Mouse (Mus musculus) layer of hippocampus, postnatal 36 days (tissue): ENCODE data around the gene Mrps6. TPM values are rescaled to one million over a fixed set of nuclear protein-coding genes. Genes with fewer than 3 reads are reported as not detected.
"Not testable (repeated sequence)": the region's sequence is repeated elsewhere in the genome, so short reads cannot be mapped to it uniquely, and the experiment has no call there.

ENCODE experiments used
- DNase-seq, 2 experiments: peaks; one replicate each; pipeline ENCODE4 v3.0.0; 2022
- total RNA-seq, 2 experiments: library from RNA; stranded (reverse); gene quantifications; 2 replicates each; pipeline ENCODE4 v1.2.3; 2021

Gene Mrps6
- total RNA-seq, 2 experiments from 2014 or later: 58.1 to 58.3 TPM

- no peak for DNase-seq
These were observed 6.7 kb downstream of the Mrps6 start for GRCm38 (mm10) chr16:92064801-92065200.

- DNase-seq: no peak
These were observed 12.3 kb downstream of the Mrps6 start for GRCm38 (mm10) chr16:92070338-92070737.

DNA sequence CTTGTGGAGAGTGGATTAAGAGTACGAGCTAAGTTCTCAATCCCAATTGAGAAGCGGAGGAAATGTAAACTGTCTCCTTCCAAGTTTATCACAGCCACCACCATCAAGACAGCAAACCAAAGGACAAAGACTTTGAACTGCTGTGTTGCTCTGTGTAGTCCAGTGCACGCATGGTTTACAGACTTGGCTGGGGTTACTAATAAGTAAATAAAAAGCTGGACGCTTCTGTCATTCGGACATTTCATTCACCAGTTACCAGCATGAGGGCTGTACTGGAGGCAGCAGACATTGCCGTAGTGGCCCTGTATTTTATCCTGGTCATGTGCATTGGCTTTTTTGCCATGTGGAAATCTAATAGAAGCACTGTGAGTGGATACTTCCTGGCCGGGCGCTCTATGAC is 18.7 kb downstream of the Mrps6 start:
- DNase-seq: no peak

DNA sequence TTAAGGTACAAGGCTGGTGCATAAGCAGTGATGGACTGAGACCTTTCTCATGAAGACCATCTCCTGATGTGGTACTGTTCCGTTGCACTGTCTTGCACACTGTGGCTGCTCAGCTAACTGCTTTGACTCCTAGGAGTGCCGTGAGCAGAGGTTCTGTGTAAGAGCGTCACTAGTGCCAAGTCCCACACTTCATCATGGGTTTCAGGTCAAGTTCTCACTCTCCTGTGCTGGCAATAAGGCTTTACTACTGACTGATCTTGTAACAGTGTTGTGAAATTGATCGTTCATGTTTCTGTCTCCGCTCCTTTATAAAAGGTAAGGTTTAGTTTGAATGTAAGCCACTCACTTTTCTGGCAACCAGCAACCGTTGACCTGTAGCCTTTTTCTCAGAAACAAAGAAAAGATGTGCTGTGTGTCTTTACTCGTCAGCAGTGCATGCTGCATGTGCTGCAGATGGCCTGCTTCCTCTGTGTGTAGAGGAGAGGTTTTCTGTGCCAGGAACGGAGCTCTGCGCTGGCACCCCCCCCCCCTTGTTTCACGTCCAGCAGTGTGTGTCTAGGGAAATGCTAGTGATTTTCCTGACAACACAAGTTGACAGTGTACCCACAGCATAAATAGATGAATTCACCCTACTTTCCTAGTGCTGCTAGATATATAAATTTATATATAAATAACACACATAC is 25.8 kb downstream of the Mrps6 start:
- no peak for DNase-seq

GRCm38 (mm10) chr16:92089225-92089624 is 31.2 kb downstream of the Mrps6 start:
- DNase-seq: no peak

DNA sequence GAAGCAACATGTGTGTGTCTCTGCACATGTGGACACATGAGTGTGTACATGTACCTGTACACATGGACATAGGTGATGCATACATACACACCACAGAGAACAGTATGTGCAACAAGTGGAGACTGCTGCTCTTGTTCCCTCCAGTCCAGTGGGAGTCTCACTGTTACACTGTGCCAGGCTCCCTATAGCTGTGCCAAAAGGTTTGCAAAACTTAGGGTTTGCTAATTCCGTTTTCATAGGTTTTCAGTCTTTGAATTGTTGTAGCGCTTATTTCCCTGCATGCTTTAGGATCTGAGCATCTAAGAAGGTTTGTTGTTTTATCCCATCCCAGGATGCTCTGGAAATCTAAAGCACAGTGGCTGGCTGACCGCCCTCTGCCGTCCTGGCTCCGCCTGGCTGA is 33.8 kb downstream of the Mrps6 start:
- no peak for DNase-seq

DNA sequence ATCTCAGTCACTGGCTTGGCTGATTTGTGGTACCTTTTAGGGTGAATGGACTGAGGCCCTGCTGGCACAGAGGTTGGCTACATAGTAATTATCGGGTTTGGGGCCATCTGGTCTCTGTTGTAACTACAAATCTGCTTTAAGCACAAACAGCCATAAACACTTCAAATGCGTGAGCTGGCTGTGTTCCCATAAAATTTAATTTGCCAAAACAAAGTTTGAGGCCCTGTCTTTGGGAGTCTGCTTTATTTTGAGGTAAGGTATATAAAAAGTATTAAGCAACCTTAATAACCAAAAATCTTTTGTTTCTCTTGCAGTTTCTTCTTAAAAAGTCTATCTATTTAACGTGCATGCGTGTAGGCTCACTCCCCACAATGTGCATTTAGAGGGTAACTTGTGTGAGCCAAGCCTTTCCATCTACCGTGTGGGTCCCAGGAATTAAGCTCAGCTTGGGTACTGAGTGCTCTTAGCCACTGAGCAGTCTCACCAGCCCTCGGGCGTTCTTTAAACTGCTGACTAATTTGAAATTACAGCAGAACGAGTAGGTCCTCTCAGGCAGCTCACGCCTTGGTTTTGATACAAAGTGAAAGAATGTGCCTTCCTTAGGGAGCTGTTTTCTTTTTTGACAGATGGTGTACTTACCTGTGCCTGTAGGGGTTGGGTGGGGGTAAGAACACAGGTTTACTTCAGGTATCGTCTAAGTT is 40.4 kb downstream of the Mrps6 start:
- DNase-seq: no peak

DNA sequence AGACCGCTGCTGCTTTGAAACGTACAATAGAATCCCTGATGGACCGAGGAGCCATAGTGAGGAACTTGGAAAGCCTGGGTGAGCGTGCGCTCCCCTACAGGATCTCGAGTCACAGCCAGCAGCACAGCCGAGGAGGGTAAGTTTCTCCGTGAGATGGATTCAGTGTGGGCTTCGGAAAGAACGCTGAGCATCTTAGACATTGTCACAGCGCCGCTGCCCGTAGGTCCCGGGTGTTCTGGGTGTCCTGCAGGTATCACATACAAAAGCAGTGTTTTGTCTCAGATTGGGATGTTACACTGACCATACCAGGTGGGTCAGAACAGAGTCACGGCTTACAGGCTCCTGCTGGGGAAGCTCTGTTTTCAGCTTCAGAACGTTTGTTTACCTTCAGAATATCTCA is 41.5 kb downstream of the Mrps6 start:
- DNase-seq: no peak

DNA sequence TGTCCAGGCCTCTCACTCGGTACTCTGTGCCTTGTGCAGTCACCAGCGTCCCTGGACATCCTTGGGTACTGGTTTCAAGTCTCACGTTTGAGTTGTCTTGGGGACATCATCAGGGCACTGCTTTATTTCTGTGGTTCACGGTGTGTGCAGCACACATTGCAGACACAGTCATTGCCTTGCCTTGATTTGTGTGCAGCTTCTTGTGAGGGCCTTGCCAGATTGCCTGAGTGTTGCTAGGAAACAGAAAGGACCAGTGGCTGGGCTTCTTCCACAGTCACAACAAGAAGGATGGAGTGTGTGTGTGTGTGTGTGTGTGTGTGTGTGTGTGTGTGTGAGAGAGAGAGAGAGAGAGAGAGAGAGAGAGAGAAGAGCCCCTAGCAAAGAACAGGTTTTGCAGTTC is 42.0 kb downstream of the Mrps6 start:
- DNase-seq: no peak

DNA sequence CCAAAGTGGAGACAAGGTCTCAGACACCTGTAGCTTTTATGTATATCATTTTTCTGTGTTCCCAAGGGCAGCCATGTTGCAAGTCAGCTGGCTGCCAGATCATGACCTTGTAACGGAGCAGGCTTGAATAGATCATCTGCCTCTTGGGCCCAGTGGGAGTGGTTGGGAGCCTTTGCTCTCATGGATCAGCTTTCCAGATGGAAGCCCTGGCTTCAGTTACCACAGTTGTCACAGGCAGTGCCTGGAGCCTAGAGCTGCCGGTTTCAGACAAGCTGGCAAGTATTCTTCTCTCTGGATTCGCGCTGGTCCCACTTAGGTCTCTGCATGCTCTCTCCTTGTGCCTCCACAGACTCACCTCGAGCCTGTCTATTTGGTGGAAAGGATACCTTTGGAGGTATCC is 44.0 kb downstream of the Mrps6 start:
- DNase-seq: no peak

- not testable (repeated sequence) for DNase-seq
These were observed 44.9 kb downstream of the Mrps6 start for GRCm38 (mm10) chr16:92102931-92103330.

DNA sequence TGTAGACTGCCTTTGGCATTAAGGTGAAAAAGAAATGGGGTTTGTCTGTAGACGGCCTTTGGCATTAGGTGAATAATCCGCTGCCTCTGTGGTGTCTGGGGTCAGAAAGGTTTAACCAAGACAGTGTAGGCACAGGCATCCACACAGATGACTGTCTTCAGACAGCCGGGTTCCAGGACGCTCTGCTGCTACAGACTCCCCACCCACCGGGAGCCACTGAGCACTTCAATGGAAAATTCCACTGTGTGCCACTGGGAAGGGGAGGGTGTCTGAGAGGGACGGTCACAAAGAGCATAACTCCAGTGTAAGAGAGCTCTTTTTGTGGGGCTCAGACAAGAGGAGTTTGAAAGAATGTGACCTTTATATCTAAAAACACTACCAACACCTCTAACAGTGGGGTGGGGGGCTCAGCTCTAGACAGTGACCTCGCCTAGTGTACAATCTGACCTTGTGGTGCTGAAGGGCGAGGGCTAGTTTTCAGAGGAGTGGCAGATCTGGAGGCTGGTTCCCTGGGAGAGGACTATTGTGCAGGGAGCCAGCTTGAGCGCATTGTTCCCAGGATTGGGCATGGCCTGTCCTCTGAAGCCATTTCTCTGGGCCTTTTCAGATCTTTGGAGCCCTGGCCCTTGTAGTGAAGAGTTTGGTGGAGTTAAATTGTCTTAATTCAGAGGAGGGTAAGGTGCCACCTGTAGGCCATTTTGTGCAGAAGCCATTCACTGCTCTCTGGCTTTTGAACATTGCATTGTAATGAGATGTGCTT is 45.7 kb downstream of the Mrps6 start:
- DNase-seq: no peak

DNA sequence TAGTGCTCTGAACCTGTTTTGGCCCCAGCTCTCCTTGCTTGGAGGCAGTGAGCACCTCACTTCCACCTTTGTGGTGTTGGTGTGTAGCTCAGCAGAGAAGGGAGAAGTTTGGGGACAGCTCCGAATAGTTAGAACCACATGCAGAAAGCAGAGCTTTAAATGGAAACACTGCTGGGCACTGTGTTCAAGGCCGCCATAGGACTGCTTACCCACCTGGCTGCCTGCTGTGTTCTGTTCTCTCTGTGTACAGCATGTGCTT is 46.2 kb downstream of the Mrps6 start:
- no peak for DNase-seq

GRCm38 (mm10) chr16:92104951-92105350 is 46.9 kb downstream of the Mrps6 start:
- DNase-seq: no peak

GRCm38 (mm10) chr16:92105631-92106030 is 47.6 kb downstream of the Mrps6 start:
- no peak for DNase-seq

- no peak for DNase-seq
These were observed 49.3 kb downstream of the Mrps6 start for GRCm38 (mm10) chr16:92107346-92107745.

- no peak for DNase-seq
These were observed 56.7 kb downstream of the Mrps6 start for GRCm38 (mm10) chr16:92114706-92115241.

DNA sequence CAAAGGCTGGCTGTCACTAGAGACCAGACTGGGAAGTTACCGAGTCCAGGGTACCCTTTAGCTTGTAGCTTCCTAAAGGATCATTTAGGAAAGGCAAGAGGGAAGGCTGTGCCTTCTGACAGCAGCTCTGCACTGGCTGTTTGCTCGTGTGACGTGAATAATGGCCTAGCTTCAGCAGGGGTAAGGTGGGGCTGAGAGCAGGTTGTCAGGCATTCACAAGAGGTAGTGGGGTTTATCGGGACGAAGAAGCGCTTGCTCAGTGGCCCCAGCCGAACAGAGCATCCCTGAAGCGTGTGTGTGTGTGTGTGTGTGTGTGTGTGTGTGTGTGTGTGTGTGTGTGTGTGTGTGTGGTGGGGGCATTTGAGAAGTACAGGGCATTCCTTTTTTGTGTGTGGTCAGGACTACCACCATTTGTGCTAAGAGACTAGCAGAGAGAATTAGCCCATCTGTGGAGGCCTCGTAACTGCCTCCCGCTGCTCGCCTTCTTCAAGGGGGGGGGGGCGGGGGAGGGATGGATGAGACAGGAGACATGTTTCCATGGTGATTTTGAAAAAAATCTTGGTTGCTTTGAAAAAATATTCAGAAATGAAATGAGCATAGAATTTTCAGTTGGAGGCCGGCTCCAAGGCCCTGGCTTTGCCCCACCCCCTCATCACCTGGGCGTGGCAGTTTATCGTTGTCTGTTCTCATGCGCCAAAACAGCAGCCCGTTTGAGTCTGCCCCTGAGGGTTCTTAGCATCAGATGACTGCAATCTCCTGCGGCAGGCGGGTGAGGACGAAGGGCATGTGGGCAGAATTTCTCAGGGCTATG is 57.7 kb downstream of the Mrps6 start:
- no peak for DNase-seq

DNA sequence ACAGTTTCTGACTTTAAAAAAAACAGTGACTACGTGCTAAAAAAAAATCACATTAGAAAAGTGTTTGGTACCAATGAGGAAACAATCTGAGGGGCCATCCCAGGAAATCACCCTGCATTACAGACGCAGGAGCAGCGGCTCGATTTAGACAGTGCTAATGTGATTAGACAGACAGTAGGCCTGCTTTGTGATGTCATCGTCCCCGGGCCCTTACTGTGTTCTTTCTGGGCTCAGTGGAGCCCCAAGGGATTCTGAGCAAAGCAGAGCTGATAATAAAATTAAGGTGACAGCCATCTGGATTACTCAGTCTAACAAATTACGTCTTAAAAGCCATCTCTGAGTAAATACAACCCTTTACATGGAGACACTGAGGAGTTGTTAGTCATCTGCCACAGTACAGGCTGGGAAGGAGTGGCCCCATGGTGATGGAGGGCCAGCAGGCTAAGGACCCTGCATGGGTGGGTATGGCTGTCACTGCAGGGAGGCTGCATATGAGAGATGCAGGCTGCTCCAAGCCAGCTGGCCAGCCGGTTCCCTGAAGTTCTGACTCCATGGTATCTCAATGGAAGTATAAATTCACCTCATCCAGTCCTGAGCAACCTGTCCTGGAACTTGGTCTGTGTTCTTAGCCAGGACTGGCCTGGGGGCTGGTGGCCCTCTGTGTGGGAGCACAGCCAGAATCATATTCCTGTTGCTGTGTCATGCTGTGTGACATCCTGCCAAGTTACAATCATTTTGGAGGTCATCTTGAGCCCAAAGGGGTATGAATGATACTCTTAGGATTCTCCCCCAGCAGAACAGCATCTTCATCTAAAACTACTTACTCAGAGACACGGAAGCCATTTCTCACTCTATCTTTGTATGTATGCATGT is 59.5 kb downstream of the Mrps6 start:
- no peak for DNase-seq

DNA sequence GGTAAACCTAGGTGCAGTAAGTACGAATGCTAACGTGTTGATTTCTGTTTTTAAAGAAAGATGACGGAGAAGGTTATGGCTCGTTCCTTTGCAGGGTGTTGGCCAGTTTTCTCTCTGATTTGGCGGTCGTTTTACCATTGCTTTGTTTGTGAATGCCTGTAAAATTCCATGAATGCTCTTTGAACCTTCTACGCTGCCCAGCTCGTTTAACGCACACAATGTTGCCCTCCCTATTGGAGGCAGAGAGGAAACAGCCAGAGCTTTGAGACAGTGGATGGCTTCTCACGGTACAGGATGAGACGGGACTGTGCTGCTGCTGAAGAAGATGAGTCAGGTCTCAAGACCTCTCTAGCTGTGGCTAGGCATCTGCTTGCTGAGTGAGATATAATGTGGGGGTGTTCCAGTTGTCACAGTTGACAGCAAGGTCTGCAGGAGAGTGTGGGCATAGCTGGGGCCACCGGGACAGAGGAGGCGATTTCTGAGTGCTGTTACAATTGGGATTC is 61.0 kb downstream of the Mrps6 start:
- no peak for DNase-seq

GRCm38 (mm10) chr16:92120899-92121531 is 62.9 kb downstream of the Mrps6 start:
- no peak for DNase-seq
